Mouse (Mus musculus): Measurements from ENCODE around the gene Clps. TPM values are rescaled to one million over a fixed set of nuclear protein-coding genes. Genes with fewer than 3 reads are reported as not detected.
A peak's percentile ranks its signal among the peaks of the same experiment; 100 is the strongest.

The Clps gene
- not detected in 2 replicates for polyA plus RNA-seq (2014; fragmentation: Nextera tagmentation; extraction: Ambion mirVana)

- Histone ChIP-seq H3K36me3 (ENCODE audit: control insufficient read depth, insufficient read depth, low read length) (no peaks in the 10 kb centered on the region), H3K4me2 (ENCODE audit: low read depth, severe bottlenecking) (no peak within 1 kb of the TSS), H3K9me3 (ENCODE audit: control insufficient read depth, low read length) (no peaks in the 10 kb centered on the region), H3K4me3 (ENCODE audit: low read depth, low read length) (no peak within 1 kb of the TSS), H3K9ac (ENCODE audit: low read length) (no peak within 1 kb of the TSS), H3K27ac (replicated peaks; ENCODE audit: low read depth, low read length) (no peak within 1 kb of the TSS), H3K4me1 (ENCODE audit: control insufficient read depth, insufficient read depth, low read length) (peaks cover 17% of the 10 kb centered on the region), H3K27me3 (ENCODE audit: control insufficient read depth, insufficient read depth, low read length) (no peaks in the 10 kb centered on the region)
- no peak for DNase-seq (ENCODE audit: low spot score)
- WGBS, result 85% methylated on average over 4 of the region's 4 CpGs
- ATAC-seq (ENCODE audit: insufficient number of reproducible peaks, low FRiP score, low TSS enrichment, low read depth), result no peak
Measured at GRCm38 (mm10) chr17:28560598-28560997, at the start of gene Clps. Gene Clps, minus strand, starts transcription at chr17:28560766.

- H3K9ac ChIP-seq (ENCODE audit: low read length), result no peak overlapping the region
- H3K9me3 ChIP-seq (ENCODE audit: control insufficient read depth, low read length), result no peaks in the 10 kb centered on the region
- H3K4me3 ChIP-seq (ENCODE audit: low read depth, low read length), result no peak overlapping the region
- ATAC-seq (ENCODE audit: insufficient number of reproducible peaks, low FRiP score, low TSS enrichment, low read depth) (no peak), DNase-seq (ENCODE audit: low spot score) (no peak)
- 87% methylated on average over 3 of the region's 3 CpGs for WGBS
- H3K4me1 ChIP-seq (ENCODE audit: control insufficient read depth, insufficient read depth, low read length), result no peaks in the 10 kb centered on the region
- H3K36me3 ChIP-seq (ENCODE audit: control insufficient read depth, insufficient read depth, low read length), result peaks cover 15% of the 10 kb centered on the region
- no peaks in the 10 kb centered on the region for H3K27me3 ChIP-seq (ENCODE audit: control insufficient read depth, insufficient read depth, low read length)
- H3K27ac ChIP-seq (replicated peaks; ENCODE audit: low read depth, low read length), result no peak overlapping the region
- H3K4me2 ChIP-seq (ENCODE audit: low read depth, severe bottlenecking), result no peak overlapping the region
Measured at GRCm38 (mm10) chr17:28609543-28609942, 49.0 kb upstream of the Clps start.

GRCm38 (mm10) chr17:28601557-28602250 lies 41.1 kb upstream of the Clps start:
- WGBS, result 87% methylated on average over 9 of the region's 9 CpGs
- ATAC-seq (ENCODE audit: insufficient number of reproducible peaks, low FRiP score, low TSS enrichment, low read depth), result no peak
- Histone ChIP-seq H3K27me3 (ENCODE audit: control insufficient read depth, insufficient read depth, low read length) (no peaks in the 10 kb centered on the region), H3K9me3 (ENCODE audit: control insufficient read depth, low read length) (no peaks in the 10 kb centered on the region), H3K4me3 (ENCODE audit: low read depth, low read length) (no peak overlapping the region), H3K27ac (replicated peaks; ENCODE audit: low read depth, low read length) (no peak overlapping the region), H3K4me1 (ENCODE audit: control insufficient read depth, insufficient read depth, low read length) (no peaks in the 10 kb centered on the region), H3K9ac (ENCODE audit: low read length) (no peak overlapping the region), H3K36me3 (ENCODE audit: control insufficient read depth, insufficient read depth, low read length) (peaks cover 47% of the 10 kb centered on the region), H3K4me2 (ENCODE audit: low read depth, severe bottlenecking) (no peak overlapping the region)
- no peak for DNase-seq (ENCODE audit: low spot score)

GRCm38 (mm10) chr17:28600780-28601179 lies 40.2 kb upstream of the Clps start:
- no peak for ATAC-seq (ENCODE audit: insufficient number of reproducible peaks, low FRiP score, low TSS enrichment, low read depth)
- H3K9ac ChIP-seq (ENCODE audit: low read length), result no peak overlapping the region
- DNase-seq (ENCODE audit: low spot score), result no peak
- 93% methylated on average over 5 of the region's 5 CpGs for WGBS
- peaks cover 49% of the 10 kb centered on the region for H3K36me3 ChIP-seq (ENCODE audit: control insufficient read depth, insufficient read depth, low read length)
- H3K27ac ChIP-seq (replicated peaks; ENCODE audit: low read depth, low read length), result no peak overlapping the region
- H3K4me3 ChIP-seq (ENCODE audit: low read depth, low read length), result no peak overlapping the region
- H3K27me3 ChIP-seq (ENCODE audit: control insufficient read depth, insufficient read depth, low read length), result no peaks in the 10 kb centered on the region
- H3K4me1 ChIP-seq (ENCODE audit: control insufficient read depth, insufficient read depth, low read length), result no peaks in the 10 kb centered on the region
- no peak overlapping the region for H3K4me2 ChIP-seq (ENCODE audit: low read depth, severe bottlenecking)
- H3K9me3 ChIP-seq (ENCODE audit: control insufficient read depth, low read length), result no peaks in the 10 kb centered on the region

- no peak for DNase-seq (ENCODE audit: low spot score)
- Histone ChIP-seq H3K9ac (ENCODE audit: low read length) (no peak overlapping the region), H3K4me2 (ENCODE audit: low read depth, severe bottlenecking) (no peak overlapping the region), H3K4me1 (ENCODE audit: control insufficient read depth, insufficient read depth, low read length) (no peaks in the 10 kb centered on the region), H3K9me3 (ENCODE audit: control insufficient read depth, low read length) (no peaks in the 10 kb centered on the region), H3K27me3 (ENCODE audit: control insufficient read depth, insufficient read depth, low read length) (no peaks in the 10 kb centered on the region), H3K4me3 (ENCODE audit: low read depth, low read length) (no peak overlapping the region), H3K27ac (replicated peaks; ENCODE audit: low read depth, low read length) (no peak overlapping the region), H3K36me3 (ENCODE audit: control insufficient read depth, insufficient read depth, low read length) (peaks cover 38% of the 10 kb centered on the region)
- ATAC-seq (ENCODE audit: insufficient number of reproducible peaks, low FRiP score, low TSS enrichment, low read depth), result no peak
- WGBS, result 53% methylated on average over 4 of the region's 4 CpGs
Measured at GRCm38 (mm10) chr17:28593965-28594364, 33.4 kb upstream of the Clps start.

- no peaks in the 10 kb centered on the region for H3K4me1 ChIP-seq (ENCODE audit: control insufficient read depth, insufficient read depth, low read length)
- no peak overlapping the region for H3K4me3 ChIP-seq (ENCODE audit: low read depth, low read length)
- no peak overlapping the region for H3K4me2 ChIP-seq (ENCODE audit: low read depth, severe bottlenecking)
- ATAC-seq (ENCODE audit: insufficient number of reproducible peaks, low FRiP score, low TSS enrichment, low read depth) (no peak), DNase-seq (ENCODE audit: low spot score) (peak; percentile 88)
- no peak overlapping the region for H3K9ac ChIP-seq (ENCODE audit: low read length)
- no peaks in the 10 kb centered on the region for H3K27me3 ChIP-seq (ENCODE audit: control insufficient read depth, insufficient read depth, low read length)
- peaks cover 38% of the 10 kb centered on the region for H3K36me3 ChIP-seq (ENCODE audit: control insufficient read depth, insufficient read depth, low read length)
- H3K27ac ChIP-seq (replicated peaks; ENCODE audit: low read depth, low read length), result no peak overlapping the region
- H3K9me3 ChIP-seq (ENCODE audit: control insufficient read depth, low read length), result no peaks in the 10 kb centered on the region
- WGBS, result 33% methylated on average over 4 of the region's 4 CpGs
Measured at GRCm38 (mm10) chr17:28592998-28593397, 32.4 kb upstream of the Clps start.

GRCm38 (mm10) chr17:28591476-28591875 lies 30.9 kb upstream of the Clps start:
- H3K36me3 ChIP-seq (ENCODE audit: control insufficient read depth, insufficient read depth, low read length), result peaks cover 29% of the 10 kb centered on the region
- 91% methylated on average over 5 of the region's 5 CpGs for WGBS
- ATAC-seq (ENCODE audit: insufficient number of reproducible peaks, low FRiP score, low TSS enrichment, low read depth), result no peak

GRCm38 (mm10) chr17:28590596-28590995 lies 30.0 kb upstream of the Clps start:
- H3K4me3 ChIP-seq (ENCODE audit: low read depth, low read length), result no peak overlapping the region
- no peak for DNase-seq (ENCODE audit: low spot score)
- H3K4me1 ChIP-seq (ENCODE audit: control insufficient read depth, insufficient read depth, low read length), result no peaks in the 10 kb centered on the region
- H3K36me3 ChIP-seq (ENCODE audit: control insufficient read depth, insufficient read depth, low read length), result peaks cover 27% of the 10 kb centered on the region
- H3K9ac ChIP-seq (ENCODE audit: low read length), result no peak overlapping the region
- ATAC-seq (ENCODE audit: insufficient number of reproducible peaks, low FRiP score, low TSS enrichment, low read depth), result no peak
- no peaks in the 10 kb centered on the region for H3K9me3 ChIP-seq (ENCODE audit: control insufficient read depth, low read length)
- 90% methylated on average over 3 of the region's 3 CpGs for WGBS
- H3K4me2 ChIP-seq (ENCODE audit: low read depth, severe bottlenecking), result no peak overlapping the region
- no peaks in the 10 kb centered on the region for H3K27me3 ChIP-seq (ENCODE audit: control insufficient read depth, insufficient read depth, low read length)
- no peak overlapping the region for H3K27ac ChIP-seq (replicated peaks; ENCODE audit: low read depth, low read length)

More at GRCm38 (mm10) chr17:28591476-28591875, 30.9 kb upstream of the Clps start:
- no peaks in the 10 kb centered on the region for H3K4me1 ChIP-seq (ENCODE audit: control insufficient read depth, insufficient read depth, low read length)
- H3K27me3 ChIP-seq (ENCODE audit: control insufficient read depth, insufficient read depth, low read length), result no peaks in the 10 kb centered on the region
- no peak overlapping the region for H3K4me2 ChIP-seq (ENCODE audit: low read depth, severe bottlenecking)
- no peak for DNase-seq (ENCODE audit: low spot score)
- H3K27ac ChIP-seq (replicated peaks; ENCODE audit: low read depth, low read length), result no peak overlapping the region
- H3K9me3 ChIP-seq (ENCODE audit: control insufficient read depth, low read length), result no peaks in the 10 kb centered on the region
- H3K9ac ChIP-seq (ENCODE audit: low read length), result no peak overlapping the region
- no peak overlapping the region for H3K4me3 ChIP-seq (ENCODE audit: low read depth, low read length)

GRCm38 (mm10) chr17:28588591-28588990 lies 28.0 kb upstream of the Clps start:
- 90% methylated on average over 2 of the region's 2 CpGs for WGBS
- Histone ChIP-seq H3K27me3 (ENCODE audit: control insufficient read depth, insufficient read depth, low read length) (no peaks in the 10 kb centered on the region), H3K4me2 (ENCODE audit: low read depth, severe bottlenecking) (no peak overlapping the region), H3K4me1 (ENCODE audit: control insufficient read depth, insufficient read depth, low read length) (no peaks in the 10 kb centered on the region), H3K4me3 (ENCODE audit: low read depth, low read length) (no peak overlapping the region), H3K36me3 (ENCODE audit: control insufficient read depth, insufficient read depth, low read length) (peaks cover 21% of the 10 kb centered on the region), H3K9ac (ENCODE audit: low read length) (no peak overlapping the region), H3K9me3 (ENCODE audit: control insufficient read depth, low read length) (no peaks in the 10 kb centered on the region), H3K27ac (replicated peaks; ENCODE audit: low read depth, low read length) (no peak overlapping the region)
- DNase-seq (ENCODE audit: low spot score) (no peak), ATAC-seq (ENCODE audit: insufficient number of reproducible peaks, low FRiP score, low TSS enrichment, low read depth) (no peak)
